Mouse (Mus musculus) WW6 (cell line): Measurements from ENCODE around the gene Lrp2.
A peak's percentile ranks its signal among the peaks of the same experiment; 100 is the strongest.

Experiments
- DNase-seq: peaks from one replicate; pipeline ENCODE4 v3.0.0-alpha.2; 2013; ENCODE audit warnings: low read depth, low spot score

Gene Lrp2

DNA sequence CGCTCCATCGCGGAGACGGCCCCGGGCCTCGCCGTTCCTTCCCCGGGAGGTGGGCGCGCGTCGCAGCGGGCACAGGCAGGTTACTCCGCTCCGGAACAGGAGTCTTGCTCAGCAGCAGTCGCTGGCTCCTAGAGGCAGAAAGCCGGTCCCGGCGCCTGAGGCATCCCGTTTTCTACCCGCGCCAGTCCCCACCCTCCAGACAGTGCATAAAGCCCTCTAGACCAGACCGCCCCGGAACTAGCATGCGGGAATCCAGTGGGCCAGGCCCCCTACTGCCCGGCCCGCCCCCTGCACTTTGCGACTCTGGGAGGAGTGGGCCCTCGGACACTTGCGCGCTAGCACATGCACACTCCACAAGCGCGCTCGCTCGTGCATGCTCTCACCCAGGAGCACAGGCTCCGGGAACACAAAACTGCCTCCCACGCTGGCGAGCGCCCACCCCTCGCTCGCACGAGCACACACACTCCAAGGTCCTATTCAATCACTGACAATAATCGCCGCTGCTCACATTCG, at the start of gene Lrp2:
TSS of gene Lrp2 (minus strand) at position 180 of the 513 bp plus-strand sequence.
- peak; percentile 84 for DNase-seq

- DNase-seq = no peak
These were observed 49.3 kb upstream of the Lrp2 start for GRCm38 (mm10) chr2:69635064-69635701.

DNA sequence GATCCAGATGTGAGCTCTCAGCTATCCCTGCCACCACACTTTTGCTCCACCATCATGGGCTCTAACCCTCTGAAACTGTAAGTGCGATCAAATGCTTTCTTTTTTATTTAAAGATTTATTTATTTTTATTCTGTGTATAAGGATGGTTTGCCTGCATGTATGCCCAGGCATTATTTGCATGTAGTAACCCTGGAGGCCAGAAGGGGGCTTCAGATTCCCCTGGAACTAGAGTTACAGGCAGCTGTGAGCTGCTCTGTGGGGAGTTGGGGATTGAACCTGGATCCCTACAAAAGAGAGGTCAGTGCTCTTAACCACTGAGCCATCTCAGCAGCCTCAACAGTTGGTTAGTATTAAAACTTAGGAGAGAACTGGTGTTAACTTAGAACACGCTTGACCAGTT, 45.6 kb upstream of the Lrp2 start:
- DNase-seq = no peak

DNA sequence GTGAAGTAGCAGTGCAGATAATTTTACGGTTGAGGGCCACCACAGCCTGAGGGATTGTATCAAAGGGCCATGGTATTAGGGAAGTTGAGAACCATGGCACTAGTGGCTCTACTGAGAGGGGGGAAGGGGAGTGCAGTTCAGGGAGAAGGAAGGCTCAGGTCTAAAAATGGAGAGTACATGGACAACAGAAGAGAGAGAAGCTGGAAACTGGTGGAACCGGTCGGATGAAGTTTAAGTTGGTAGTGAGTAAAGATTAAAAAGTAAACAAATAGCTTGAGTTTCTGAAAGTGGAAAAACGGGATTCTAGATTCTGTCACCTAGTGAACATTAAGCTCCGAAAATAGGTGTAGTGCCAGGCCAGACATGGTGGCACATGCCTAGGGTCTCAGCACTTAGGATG, 44.9 kb upstream of the Lrp2 start:
- DNase-seq = no peak

DNA sequence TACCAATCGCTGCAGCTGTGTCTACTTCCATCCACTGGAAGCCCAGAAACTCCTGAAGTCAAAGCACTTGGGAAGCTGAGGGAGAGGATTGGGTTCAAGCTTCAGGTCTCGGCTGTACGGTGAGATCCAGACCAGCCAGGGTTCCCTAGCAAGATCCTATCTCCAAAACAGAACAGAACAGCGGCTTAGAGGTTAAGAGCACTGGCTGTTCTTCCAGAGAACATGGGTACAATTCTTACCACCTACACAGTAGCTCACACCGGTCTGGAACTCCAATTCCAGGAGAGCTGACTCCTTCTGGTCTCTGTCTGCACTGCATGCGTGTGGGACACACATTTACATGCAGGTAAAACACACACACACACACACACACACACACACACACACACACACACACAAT, 44.0 kb upstream of the Lrp2 start:
- no peak for DNase-seq

GRCm38 (mm10) chr2:69629215-69629614, 43.4 kb upstream of the Lrp2 start:
- DNase-seq = no peak

DNA sequence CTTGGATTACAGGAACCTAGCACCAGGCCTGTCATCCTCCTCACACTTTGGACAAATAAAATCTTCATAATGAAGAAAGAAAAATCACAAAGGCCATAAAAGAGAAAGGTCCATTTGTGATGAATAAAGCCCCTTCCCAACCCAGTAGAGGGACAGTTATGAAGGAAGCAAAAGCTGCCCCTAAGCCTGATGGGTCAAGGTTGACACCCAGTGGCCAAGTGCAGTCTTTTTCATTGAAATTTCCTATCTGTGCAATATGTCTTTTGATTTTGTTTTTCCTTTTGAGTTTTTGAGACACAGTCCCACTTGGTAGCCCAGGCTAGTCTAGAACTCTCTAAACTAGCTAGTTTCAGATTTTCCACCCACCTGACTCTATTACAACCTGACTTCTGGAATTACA, 33.4 kb upstream of the Lrp2 start:
- DNase-seq = no peak

DNA sequence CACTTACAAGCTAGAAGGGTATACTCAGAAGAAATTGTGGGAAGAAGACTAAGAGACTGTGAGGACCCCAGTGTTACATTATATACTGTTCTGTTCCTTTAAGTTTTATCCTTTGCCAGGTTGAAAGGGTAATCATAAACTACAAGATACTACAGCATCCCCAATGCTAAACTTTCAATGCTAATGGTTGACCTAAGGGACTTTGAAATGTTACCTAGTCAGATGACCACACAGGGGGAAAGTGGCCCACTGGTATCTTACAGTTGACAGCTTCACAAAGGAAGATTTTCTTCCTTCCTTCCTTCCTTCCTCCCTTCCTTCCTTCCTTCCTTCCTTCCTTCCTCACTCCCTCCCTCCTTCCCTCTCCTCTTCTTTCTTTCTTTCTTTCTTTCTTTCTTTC, 32.5 kb upstream of the Lrp2 start:
- DNase-seq = no peak

- DNase-seq = no peak
These were observed 27.4 kb upstream of the Lrp2 start for GRCm38 (mm10) chr2:69613237-69613636.

- DNase-seq = no peak
These were observed 26.9 kb upstream of the Lrp2 start for GRCm38 (mm10) chr2:69612716-69613115.

DNA sequence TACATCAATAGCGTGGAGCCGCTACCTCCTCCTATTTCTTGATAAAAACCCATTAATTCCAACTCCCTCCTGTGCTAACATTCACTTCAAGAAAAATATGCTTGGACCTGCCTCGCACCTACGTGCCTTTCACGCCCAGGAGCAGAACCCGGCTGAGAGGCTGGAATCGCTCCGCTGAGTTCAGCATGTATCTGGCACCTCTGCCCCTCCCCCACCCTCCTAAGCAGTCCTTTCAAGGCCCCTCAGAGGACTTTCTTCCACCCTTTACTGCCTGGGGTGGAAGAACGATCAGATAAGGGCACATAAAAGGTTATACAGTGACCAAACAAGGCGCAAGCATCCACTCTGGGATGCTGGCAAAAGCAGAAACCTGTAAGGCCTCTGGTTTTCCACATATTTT, 26.4 kb upstream of the Lrp2 start:
- no peak for DNase-seq

- no peak for DNase-seq
These were observed 20.8 kb upstream of the Lrp2 start for GRCm38 (mm10) chr2:69606621-69607020.

GRCm38 (mm10) chr2:69603726-69604393, 18.0 kb upstream of the Lrp2 start:
- no peak for DNase-seq

- no peak for DNase-seq
These were observed 7.3 kb upstream of the Lrp2 start for GRCm38 (mm10) chr2:69593168-69593567.

- DNase-seq = no peak
These were observed 6.7 kb upstream of the Lrp2 start for GRCm38 (mm10) chr2:69592536-69592935.

DNA sequence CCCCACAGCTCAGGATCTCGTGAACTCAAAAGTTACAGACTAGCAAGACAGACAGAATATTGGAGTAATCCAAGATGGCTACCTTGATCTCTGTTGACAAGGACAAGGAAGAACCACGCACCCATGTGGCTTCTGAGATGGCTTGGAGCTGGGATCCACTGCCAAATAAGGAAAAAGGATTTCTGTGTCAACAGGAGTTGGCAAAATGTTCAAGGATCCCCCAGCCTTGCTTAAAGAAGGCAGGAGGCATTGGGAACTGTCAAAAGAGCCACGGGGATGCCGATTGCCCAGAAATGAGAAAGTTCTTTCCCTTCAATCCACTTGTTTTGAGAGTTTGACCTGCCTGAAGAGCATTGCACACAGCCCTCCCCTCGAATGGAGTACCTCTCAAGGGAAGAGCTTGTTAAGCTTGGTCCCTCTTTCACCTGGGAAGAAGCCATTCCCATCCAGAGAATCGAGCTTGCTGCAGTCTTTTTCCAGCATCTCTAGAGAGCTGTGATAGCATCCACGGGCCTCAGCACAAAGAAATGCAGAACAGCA, 6.2 kb upstream of the Lrp2 start:
- DNase-seq = no peak

DNA sequence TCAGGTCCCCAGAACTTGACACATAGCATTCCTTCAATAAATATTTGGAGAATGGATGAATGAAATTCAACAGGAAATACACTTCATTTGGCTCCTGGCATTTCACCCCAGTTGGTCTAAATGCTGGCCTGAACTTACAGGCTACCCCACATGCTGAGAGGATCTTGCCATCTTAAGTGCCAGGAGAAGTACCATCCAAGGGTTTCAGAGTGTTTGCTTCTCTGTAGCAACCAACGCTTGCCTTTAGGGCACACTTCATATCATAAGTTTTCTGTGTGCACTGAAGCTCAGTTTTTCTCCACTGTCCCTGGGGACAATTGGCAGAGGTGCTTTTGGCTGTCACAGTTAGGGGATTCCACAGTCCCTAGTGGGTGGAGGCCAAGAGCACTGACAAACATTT, 4.7 kb upstream of the Lrp2 start:
- DNase-seq = no peak

DNA sequence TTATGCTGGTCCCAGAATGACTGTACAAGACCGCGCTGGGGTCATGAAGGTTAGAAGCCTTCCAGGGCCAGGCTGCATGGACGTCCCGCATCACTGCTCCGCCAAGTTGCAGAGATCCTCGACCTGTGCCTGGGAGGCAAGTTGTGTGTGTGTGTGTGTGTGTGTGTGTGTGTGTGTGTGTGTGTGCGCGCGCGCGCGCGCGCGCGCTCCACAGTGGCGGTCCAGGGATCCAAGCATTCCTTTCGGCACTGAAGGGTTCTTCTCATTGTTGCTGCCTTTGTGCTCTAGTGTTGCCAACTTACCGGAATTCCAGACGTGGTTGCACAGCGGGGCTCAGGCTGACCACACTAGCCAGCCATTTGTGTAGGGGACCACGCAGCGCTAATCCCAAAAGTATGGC, 2.0 kb upstream of the Lrp2 start:
- no peak for DNase-seq

DNA sequence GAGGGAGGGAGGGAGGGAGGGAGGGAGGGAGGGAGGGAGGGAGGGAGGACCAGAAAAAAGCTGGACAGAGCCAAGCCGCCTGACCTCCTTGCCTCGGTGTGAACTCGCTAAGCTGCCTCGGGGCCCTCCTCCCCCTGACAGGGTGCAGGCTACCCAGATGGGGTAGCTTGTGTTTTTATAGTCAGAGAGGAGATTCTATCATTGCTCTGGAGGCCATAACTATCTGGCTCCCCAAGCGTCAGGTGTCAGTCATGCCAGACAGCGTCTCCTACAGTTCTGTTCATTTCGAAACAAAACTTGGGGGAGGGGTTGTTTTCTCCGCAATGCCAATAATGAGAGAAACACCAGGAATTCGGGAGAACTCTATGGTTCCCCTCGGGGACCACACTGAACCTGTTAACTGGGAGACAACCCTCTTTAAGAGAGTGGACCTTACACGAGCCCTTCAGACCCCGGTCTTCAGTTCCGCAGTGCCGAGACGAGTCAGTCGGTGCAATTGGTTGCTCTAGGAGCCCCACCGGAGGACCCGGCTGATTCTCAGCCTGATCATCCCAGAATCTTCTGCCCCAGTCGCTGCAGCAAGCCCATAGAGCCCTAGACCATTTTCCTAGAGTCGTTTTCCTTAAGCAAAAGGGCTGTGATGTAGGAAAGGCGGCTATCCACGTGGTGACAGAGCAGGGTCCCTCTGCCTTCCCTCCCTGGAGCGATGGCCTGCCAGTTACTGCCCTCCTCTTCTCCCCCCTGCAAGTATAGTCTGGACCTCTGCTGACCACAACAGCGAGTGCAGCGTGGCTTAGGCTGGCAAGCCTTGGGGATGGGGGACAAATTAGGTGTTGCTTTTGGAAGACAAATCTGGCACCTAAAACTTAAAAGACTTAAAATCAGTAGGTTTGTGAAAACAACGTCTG, 1.2 kb upstream of the Lrp2 start:
- DNase-seq = no peak

DNA sequence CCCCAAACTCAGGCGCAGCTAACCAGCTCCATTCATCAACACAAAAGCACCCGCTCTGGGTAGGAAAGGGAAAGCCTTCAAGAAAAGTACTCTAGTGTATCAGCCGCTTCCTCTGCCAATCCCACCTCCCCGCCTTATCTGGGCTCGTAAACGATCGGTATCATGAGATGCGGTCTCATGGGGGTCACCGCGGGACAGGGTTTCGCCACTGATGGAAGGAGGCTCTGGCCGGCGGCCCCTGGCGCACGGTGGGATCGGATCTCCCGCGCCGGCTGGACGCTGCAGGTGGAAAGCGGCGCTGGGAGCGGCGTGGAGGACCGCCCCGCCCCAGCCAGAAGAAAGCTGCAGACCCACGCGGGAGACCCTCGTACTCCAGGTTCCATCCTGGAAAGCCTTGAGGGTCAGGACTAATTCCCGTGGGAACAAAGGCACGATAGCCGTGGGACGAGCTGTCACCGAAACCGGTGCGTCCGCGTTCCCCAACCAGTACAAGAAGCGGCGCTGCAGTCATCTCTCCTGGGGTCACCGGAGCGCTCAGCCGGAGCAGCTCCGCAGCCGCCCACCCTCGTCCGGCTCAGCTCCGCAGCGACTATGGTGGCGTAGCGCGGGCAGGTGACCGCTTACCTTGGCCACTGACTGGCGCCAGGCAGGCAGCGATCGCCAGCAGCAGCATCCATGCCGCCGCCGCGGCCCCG, 527 bp downstream of the Lrp2 start:
- DNase-seq = no peak

GRCm38 (mm10) chr2:69584117-69584933, 1.5 kb downstream of the Lrp2 start:
- DNase-seq = no peak
